Mouse (Mus musculus) neutrophil, adult 5-6 weeks (primary cell): Measurements from ENCODE around the gene Etnk1. TPM values are rescaled to one million over a fixed set of nuclear protein-coding genes. Genes with fewer than 3 reads are reported as not detected.
A peak's percentile ranks its signal among the peaks of the same experiment; 100 is the strongest.

ENCODE experiments used
- ATAC-seq: fragments of 151-379, 151-347 bp; 2 replicates; pipeline ENCODE4 v1.8.0; 2017; ENCODE audit warnings: mild to moderate bottlenecking, moderate TSS enrichment; ENCODE audit not compliant: insufficient number of reproducible peaks, poor library complexity, low FRiP score, severe bottlenecking; ENCODE audit errors: extremely low read depth
- total RNA-seq: library from RNA; stranded (forward); fragments of 200-1000 nt; gene quantifications from 2 replicates; pipeline ENCODE4 v1.2.3, GENCODE M21; 2017

The Etnk1 gene
- total RNA-seq, 1 experiment from 2014 or later = 208 TPM

DNA sequence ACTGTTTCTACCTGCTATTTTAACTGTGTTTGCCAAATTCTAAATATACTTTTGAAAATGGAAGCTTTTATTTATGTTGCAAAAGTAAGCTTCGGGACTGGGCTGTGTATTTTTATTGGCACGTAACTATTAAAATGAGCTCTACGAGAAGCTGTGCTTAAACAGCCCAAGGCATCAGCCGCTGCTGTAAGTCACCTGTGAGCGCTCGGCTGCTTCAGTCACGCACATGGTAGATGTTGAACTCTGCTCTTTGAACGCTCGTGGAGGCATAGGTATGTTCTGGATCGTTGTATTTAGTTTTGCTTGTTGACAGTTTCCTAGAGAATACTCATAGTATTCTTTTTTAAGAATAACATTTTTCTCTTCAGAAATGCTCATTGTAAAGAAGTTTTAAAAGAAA is 26.1 kb downstream of the Etnk1 start:
- no peak for ATAC-seq

DNA sequence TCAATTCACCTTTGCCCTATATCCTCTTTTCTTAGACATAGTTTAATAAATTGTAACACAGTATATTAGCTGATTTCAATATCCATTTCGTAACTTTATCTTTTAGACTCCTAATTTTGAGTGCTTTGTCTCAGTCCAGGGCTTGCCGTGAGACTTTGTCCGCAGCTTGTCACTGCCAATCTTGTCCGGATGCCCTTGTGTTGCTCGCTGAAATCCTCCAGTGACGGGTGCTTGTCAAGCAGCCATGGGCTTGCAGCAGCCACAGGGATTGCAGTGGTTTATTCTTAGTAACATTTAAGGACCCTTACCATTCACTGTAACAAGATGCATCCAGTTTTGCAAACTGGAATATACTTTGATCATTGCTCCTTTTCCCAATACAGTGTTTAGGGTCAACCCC is 26.6 kb downstream of the Etnk1 start:
- no peak for ATAC-seq

DNA sequence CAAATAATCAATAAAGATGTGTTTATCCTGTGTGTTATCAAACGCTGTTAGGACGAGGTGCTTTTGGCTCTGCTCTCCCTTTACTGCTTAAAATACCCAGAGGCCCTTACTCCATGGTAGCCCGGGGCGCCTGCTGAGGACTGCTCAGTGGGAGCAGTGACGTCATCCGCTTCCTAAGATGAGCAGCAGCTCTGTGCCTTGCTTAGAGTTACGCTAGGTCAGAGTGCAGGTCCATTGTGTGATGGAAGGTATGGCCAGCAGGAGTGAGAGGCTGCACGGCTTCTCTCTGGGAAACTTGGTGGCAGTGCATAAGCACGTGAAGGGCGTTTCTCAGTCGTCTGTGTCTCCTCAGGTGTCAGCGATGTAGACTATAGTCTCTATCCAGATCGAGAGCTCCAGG is 30.0 kb downstream of the Etnk1 start:
- no peak for ATAC-seq

DNA sequence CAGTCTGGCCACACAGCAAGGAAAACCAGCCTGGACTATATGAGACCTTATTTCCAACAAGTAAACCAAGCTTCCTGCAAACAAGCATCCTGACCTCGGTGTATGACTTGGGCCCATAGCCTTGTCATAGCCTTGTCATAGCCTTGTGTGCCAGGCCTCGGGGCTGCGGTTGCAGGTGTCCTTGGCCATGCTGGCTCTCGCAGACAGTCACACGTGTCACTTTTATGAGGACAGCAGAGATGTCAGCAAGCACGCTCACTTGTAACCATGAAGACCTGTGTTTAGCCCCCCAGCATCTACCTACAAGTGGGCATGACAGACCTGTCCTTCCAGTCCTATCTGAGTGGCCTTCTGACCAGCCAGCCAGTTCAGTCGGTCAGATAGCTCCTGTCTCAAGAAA is 31.4 kb downstream of the Etnk1 start:
- no peak for ATAC-seq

DNA sequence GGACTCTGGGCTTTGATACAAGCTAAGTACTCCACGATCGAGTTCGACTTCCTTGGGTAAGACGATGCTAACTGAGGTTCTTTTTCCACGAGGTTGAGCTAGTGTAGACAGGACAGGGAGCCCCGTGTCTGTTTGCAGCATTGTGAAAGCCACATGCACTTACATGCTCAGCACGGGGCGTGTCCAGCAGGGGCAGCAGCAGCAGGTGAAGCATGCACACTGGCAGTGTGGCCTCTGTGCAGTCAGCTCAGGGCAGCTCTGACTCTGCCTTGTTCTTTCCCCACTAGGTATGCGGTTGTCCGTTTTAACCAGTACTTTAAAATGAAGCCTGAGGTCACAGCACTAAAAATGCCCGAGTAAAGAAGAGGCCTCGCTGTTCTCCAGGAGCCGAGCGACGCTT is 36.1 kb downstream of the Etnk1 start:
- no peak for ATAC-seq

DNA sequence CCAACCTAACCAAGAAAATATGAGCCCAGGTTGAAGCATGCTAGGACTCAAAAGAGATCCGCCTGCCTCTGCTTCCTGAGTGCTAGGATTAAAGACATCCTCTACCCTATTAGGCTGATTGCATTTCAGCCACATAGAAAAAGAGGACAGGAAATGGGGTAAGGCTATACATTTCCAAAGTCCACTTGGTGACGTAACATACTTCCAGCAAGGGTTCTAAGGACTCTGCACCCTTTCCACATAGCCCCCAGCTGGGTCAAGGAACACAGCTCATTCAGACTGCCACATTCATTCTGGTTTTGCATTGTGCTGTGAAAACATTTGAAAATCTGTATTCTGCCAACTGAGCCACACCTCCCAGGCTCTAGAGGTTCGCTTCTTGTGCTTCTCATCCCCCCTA is 41.9 kb downstream of the Etnk1 start:
- no peak for ATAC-seq

DNA sequence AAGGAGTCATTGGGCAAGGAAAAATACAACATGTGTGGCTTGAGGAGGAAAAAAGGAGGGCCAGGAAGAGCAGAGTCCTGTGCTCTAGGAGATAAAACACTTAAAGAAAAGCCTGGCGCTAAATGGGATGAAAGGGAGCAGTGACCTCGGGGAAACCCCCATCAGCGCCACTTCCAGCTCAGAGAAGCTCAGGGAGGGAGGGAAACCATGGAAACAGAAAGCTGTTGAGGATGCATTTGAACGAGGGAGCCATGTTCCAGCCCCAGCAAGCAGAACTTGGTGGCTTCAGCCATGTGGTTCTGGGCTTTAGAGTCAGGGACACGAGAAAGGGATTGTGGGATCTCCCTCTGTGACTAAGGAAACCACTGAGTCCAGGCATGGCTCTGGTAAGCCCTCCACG is 45.7 kb downstream of the Etnk1 start:
- ATAC-seq = no peak

DNA sequence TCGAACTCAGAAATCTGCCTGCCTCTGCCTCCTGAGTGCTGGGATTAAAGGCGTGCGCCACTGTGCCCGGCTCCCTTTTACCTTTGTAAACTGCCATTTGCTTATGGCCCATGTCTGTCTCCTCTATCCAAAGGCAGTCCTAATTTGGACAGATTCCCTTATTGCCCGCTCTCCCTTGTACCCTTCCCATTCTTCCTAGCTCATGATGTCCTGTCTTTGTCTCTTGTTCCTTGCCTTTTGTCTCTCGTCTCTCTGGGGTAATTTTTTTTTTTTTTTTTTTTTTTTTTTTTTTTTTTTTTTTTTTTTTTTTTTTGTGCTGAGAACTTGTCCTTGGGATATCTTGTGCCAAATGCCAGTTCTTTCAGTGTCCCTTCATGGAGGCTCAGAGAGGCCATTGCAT is 46.4 kb downstream of the Etnk1 start:
- ATAC-seq = no peak

DNA sequence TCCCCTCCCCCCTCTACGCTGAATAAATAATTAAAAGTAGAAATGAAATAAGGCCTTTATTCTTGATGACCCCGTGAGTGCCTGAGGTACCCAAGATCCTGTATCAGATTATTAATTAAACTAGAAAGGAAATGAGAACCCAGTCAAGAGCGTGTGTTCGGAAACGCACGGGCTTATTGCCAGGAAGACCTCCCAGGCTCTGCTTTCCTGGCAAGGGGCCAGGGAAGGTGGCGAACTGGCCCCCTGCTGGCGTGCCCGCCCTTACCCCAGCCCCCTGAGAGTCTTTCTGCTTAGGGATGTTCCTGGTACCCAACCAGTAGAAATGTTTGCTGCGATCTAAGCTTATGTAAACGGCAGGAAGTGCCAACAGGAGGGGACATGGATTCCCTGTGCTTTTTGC is 49.2 kb downstream of the Etnk1 start:
- no peak for ATAC-seq

DNA sequence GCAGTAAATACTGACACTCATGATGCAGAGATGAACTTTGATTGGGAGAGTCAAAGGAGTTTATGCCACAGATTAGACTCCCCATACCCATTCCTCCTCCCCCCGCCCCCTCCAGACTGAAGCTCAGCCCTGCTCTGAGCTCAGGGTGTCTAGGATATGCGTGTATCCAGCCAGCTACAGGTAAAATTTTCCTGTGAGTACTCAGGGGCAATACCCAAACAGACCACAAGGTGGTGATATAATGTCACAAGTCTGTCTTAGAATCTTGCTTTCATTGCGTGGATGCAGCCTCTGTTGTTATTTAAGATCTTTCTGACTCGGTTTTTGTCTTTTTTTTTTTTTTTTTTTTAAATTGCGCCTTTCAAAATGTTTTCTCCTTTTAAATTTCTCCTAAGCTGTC is 52.3 kb downstream of the Etnk1 start:
- ATAC-seq = peak; percentile 64

DNA sequence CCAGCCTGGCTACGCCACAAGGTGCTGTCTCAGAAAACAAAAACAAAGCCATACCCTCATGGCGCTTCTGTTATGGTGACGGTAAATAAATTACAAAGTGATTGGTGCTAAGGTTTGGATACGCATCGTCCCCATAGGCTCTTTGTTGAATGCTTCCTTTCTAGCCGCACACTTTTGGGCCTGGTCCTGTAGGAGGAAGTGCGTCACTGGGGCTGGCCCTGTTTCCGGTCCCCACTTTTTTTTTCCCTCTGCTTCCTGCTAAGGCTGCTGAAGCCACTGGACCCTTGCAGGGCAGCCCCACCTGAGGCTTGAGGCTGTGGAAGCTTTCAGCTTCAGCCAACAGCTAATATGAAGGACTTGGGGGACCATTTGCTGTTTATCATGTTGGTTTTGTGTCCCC is 54.2 kb downstream of the Etnk1 start:
- ATAC-seq = peak; percentile 7; the same call in 1 of the 2 replicates

DNA sequence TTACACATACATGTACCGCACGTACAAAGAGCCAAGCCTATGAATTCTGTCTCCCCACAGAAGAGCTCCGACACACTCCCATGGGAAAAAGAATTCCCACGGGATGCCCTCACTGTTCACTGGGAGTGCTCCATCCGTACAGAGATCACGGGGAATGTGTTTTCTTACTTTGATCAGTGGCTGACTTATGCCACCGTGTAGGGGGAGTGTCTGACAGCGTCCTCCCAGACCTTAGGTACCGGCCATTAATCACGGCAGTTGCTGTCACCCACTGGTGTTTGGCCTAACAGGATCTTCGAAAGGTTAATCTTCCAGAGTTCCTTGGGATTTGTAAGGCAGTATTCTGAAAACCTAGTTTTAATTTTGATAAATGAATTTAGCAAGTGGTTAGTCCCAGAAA is 57.0 kb downstream of the Etnk1 start:
- no peak for ATAC-seq

DNA sequence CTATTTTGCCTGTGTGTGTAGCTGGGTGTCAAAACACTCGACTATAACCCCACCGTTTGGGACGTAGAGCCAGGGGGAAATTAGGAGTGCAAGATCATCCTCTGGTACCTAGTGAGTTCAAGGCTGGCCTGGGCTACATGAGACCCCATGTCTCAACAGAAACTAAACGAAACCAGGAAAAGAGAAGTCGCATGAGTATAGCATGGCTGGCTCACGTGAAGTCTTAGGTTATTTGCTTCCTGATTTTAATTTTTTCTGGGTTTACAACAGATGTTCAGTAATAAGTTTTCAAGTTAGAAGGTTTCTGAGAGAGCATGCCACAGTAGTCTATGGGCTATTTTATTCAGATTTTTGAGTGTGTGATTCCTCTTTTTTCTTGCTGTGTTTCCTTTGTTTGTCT is 57.9 kb downstream of the Etnk1 start:
- ATAC-seq = no peak

DNA sequence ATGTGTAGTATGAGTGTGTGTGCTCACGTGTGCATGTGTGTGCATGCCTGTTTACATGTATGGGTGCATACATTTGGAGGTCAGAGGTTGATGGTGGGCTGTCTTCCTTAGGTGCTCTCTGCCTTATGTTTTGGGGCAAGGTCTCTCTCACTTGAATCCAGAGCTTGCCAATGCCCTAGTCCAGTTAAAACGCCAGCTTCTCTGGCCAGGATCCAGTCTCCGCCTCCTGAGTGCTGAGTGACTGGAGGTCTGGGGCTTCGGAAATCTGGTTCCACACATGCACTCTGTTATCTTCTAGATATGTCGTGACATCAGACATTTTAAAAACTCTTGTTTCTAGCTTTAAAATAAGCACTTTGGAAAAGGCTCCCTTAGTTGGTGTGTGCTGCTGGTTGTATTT is 61.7 kb downstream of the Etnk1 start:
- ATAC-seq = no peak

DNA sequence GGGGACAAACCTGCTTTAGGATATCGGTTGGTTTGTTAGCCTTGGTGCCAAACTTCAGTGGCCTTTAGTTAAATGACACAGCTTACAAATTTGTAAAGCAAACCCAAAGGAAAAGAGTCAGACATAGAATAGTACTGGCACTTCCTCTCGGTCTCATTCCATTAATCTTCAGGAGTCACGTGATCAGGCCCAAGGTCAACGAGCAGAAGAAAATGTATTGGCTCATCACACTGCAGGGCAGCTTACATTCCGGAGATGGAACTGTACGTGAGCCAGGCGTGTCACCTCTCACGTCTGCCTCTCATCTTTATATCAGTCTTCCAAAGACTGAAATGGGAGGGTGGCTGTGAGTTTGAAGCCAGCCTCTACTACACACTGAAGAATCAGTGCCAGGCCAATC is 62.9 kb downstream of the Etnk1 start:
- ATAC-seq = no peak

DNA sequence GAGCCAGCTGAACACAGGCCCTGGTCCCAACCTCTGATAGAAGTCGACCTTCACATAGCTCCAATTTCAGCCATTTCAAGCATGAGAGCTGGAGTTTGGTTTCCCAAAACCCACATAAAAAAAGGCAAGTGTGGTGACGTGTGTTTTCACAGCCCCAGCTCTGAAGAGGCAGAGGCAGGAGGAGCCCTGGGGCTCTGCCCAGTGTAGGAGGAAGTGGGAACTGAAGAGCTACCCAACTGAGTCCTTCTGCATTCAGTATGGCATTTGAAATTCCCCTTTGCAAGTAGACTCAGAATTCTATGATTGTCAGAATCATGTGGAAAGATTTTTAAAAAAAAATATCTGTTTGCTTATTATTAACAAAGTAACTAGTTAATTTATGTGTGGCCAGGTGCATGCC is 63.9 kb downstream of the Etnk1 start:
- 0 out of 2 replicates have a peak, but pooled peaks have one; percentile 19 for ATAC-seq

DNA sequence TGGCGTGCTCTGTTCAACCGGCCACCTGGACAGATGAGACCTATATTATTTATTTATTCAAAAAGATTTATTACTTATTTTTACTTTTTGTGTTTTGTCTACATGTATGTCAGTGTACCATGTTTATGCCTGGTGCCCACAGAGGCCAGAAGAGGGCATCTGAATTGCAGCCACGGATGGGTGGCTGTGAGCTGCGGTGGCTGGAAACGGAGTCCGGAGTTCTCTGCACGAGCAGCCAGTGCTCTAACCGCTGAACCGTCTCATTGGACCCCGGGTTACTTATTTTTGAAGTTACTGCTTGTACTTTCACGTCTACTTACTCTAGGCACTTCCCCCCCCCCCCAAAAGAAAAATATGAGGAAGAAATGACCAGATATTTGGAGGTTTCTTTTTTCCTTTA is 65.7 kb downstream of the Etnk1 start:
- no peak for ATAC-seq

DNA sequence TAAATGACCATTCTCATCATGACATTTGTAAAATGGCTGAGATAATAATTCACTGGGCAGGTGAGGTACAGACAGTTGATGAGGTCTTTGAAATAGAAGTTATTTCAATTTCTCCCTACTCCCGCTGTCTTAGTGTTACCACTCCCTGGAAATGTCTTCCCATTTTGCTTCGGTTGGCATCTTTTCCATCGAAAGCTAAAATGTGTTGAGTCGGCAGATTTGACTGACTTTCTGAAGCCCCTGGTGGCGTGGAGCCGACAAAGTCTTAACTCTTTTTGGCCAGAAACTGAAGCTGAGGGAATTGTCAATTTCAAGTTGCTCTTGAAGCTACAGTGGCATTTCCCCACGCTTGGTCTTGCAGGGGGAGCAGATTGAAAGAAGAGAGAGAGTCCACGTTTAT is 67.8 kb downstream of the Etnk1 start:
- ATAC-seq = no peak

DNA sequence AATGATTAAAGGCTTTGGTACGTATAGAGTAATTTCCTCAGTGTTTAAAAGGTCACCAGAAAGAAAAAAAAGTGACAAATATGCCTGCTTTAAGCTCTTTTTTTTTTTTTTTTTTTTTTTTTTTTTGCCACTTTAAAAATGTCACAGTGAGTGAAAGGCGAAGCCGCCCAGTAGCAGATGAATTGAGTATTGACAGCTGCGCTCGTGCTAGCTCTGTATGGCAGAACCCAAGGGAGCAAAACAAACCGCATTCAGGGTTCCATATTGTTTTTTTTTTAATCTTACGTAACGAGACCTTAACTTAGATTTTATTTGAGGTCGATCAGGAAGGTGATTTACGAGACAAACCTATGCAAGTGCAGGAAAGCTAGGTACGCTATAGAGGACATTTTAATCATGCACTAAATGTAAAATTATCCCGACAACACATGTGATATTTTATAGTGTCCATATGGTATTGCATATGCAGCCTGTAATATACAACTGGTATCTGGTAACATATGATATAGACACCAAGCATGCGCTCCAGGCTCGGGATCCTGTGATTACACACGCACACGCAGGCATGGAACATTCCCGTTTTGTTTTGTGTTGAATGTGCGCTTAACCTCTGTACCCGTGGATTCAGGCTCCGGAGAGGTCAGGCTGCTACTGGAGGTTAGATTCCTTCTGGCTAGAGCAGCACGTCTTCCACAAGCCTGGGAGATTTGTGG is 72.5 kb downstream of the Etnk1 start:
- ATAC-seq = no peak

DNA sequence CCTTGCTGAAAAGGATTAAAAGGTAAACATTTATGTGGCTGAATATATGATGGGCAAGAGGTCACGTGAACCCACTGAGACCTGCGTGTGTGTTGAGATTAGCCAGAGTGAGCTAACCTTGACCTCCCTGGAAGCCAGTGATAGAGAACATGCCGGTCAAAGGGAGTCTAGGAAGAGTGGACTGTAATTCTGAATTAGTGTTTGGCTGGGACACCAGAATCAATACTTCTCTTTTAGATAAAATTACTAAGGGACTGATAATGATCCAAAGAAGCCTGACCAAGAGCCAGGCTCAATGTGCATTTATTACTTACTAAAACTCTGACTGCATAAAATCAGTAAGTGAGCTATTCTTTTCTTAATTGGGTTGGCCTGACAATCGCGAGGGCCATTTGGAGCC is 76.2 kb downstream of the Etnk1 start:
- ATAC-seq = no peak

DNA sequence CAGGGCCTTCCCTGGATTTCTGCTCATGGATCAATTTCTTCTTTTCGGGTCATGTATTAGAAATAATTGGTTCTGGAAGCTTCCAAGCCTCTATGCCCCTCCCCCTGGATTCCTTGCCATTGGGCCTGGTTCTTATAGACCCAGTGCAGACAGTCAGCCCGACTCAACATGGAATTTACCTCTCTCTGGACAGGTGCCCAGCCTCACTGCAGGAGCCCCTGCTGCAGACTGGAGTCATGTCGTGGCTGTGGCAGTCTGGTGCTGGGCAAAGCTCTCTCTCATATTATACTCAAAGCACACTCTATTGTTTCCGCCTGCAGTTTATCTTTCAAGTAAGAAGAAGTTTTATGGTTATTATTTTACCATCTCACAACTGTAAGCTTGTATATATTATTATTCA is 90.9 kb downstream of the Etnk1 start:
- ATAC-seq = no peak
